ENCODE assay signal across 9 mouse cellular contexts in the genomic region with DNA sequence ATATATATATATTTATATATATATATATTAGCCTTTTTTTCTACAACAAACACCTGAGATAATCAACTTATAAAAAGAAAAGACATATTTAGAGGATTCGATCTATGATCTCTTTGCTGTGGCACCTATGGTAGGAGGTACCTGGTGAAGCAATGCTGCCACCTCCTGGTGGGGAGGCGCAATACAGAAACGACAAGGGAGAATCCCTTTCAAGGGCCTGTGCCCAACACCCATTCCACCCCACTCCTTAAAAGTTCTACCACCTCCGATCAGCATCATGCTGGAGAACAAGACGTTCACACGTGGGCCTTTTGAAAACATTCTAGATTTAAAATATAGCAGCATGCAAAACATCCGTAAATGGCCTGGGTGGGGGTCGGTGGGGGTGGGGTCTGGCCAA.
DNase-seq lines count a peak whose midpoint lies in the region; ATAC-seq lines count a peak whose summit lies in the region.
"Had no signal": no experiment of that assay in that cellular context is flagged by ENCODE, and none has a peak within 500 bp of the region (broad histone marks: within the 10 kb centered on the region; RNA-seq: fewer than 3 reads in every experiment).

No protein-coding gene starts in this region.

- 32% methylated on average over 8 of the region's 8 CpGs for WGBS in embryonic facial prominence, embryonic 14.5 days
- 31% methylated on average over 8 of the region's 8 CpGs for WGBS in hindbrain, embryonic 13.5 days
- 30% methylated on average over 8 of the region's 8 CpGs for WGBS in midbrain, embryonic 14.5 days

- peak; percentile 44 to 50 for DNase-seq in left cerebral cortex, adult 18-20 months (ENCODE audit: low spot score in 2 of 2)
- DNase-seq in left cerebral cortex, adult 11 months (ENCODE audit: low spot score), result no peak
- DNase-seq in adrenal gland, adult 18-20 months (ENCODE audit: low spot score in 2 of 2), result peak; percentile 46 to 59
- peak; percentile 38 for DNase-seq in embryonic facial prominence, embryonic 14.5 days (ENCODE audit: low spot score)
- DNase-seq in layer of hippocampus, postnatal 36 days, result peak; percentile 7 to 17
- peak; percentile 80 for DNase-seq in midbrain, embryonic 14.5 days
- peak; percentile 60 for DNase-seq in urinary bladder, postnatal 14 days (ENCODE audit: low spot score)

- no peak overlapping the region for H3K27ac ChIP-seq in embryonic facial prominence, embryonic 14.5 days (replicated peaks; ENCODE audit: low read depth, low read length)
- no peak overlapping the region for H3K27ac ChIP-seq in hindbrain, embryonic 13.5 days
- H3K27ac ChIP-seq in midbrain, embryonic 14.5 days (replicated peaks; ENCODE audit: low read depth, low read length), result no peak overlapping the region
- H3K27ac ChIP-seq: liver, embryonic 15.5 days had no signal

- H3K9ac ChIP-seq in embryonic facial prominence, embryonic 14.5 days (ENCODE audit: low read depth, low read length), result no peak overlapping the region
- no peak overlapping the region for H3K9ac ChIP-seq in hindbrain, embryonic 13.5 days
- no peak overlapping the region for H3K9ac ChIP-seq in midbrain, embryonic 14.5 days (replicated peaks; ENCODE audit: low read length)
- H3K9ac ChIP-seq: liver, embryonic 15.5 days had no signal

- H3K9me3 ChIP-seq in embryonic facial prominence, embryonic 14.5 days (ENCODE audit: control insufficient read depth, low read length), result no peaks in the 10 kb centered on the region
- H3K9me3 ChIP-seq in hindbrain, embryonic 13.5 days, result no peaks in the 10 kb centered on the region
- H3K9me3 ChIP-seq in midbrain, embryonic 14.5 days (ENCODE audit: control insufficient read depth, low read length), result no peaks in the 10 kb centered on the region
- H3K9me3 ChIP-seq: liver, embryonic 15.5 days had no signal

- no peaks in the 10 kb centered on the region for H3K36me3 ChIP-seq in embryonic facial prominence, embryonic 14.5 days (ENCODE audit: control insufficient read depth, insufficient read depth, low read length)
- H3K36me3 ChIP-seq in hindbrain, embryonic 13.5 days, result no peaks in the 10 kb centered on the region
- no peaks in the 10 kb centered on the region for H3K36me3 ChIP-seq in midbrain, embryonic 14.5 days (ENCODE audit: control insufficient read depth, insufficient read depth, low read length)
- H3K36me3 ChIP-seq: liver, embryonic 15.5 days had no signal

- no peak overlapping the region for H3K4me3 ChIP-seq in embryonic facial prominence, embryonic 14.5 days (ENCODE audit: low read depth, low read length)
- H3K4me3 ChIP-seq in hindbrain, embryonic 13.5 days, result no peak overlapping the region
- H3K4me3 ChIP-seq in midbrain, embryonic 14.5 days (replicated peaks; ENCODE audit: low read depth, low read length), result no peak overlapping the region
- H3K4me3 ChIP-seq: liver, embryonic 15.5 days had no signal

- no peaks in the 10 kb centered on the region for H3K4me1 ChIP-seq in embryonic facial prominence, embryonic 14.5 days (ENCODE audit: control insufficient read depth, insufficient read depth, low read length)
- no peaks in the 10 kb centered on the region for H3K4me1 ChIP-seq in hindbrain, embryonic 13.5 days (replicated peaks)
- no peaks in the 10 kb centered on the region for H3K4me1 ChIP-seq in midbrain, embryonic 14.5 days (ENCODE audit: control insufficient read depth, insufficient read depth, low read length)
- H3K4me1 ChIP-seq: liver, embryonic 15.5 days had no signal

- no peaks in the 10 kb centered on the region for H3K27me3 ChIP-seq in embryonic facial prominence, embryonic 14.5 days (replicated peaks; ENCODE audit: control insufficient read depth, insufficient read depth, low read length)
- no peaks in the 10 kb centered on the region for H3K27me3 ChIP-seq in hindbrain, embryonic 13.5 days
- H3K27me3 ChIP-seq in midbrain, embryonic 14.5 days (ENCODE audit: control insufficient read depth, insufficient read depth, low read length), result no peaks in the 10 kb centered on the region
- H3K27me3 ChIP-seq: liver, embryonic 15.5 days had no signal

- ATAC-seq in embryonic facial prominence, embryonic 14.5 days (ENCODE audit: low read depth), result no peak; the same call in 1 of the 2 replicates
- ATAC-seq in hindbrain, embryonic 13.5 days (ENCODE audit: low FRiP score), result peak; percentile 73
- ATAC-seq in midbrain, embryonic 14.5 days (ENCODE audit: low FRiP score, low TSS enrichment), result peak; percentile 67; the same call in 1 of the 2 replicates

- no peak overlapping the region for H3K4me2 ChIP-seq in embryonic facial prominence, embryonic 14.5 days (ENCODE audit: low read depth, low read length)
- H3K4me2 ChIP-seq in hindbrain, embryonic 13.5 days, result no peak overlapping the region
- no peak overlapping the region for H3K4me2 ChIP-seq in midbrain, embryonic 14.5 days (ENCODE audit: low read length)
- H3K4me2 ChIP-seq: liver, embryonic 15.5 days had no signal
